Mouse (Mus musculus): ENCODE data around the gene Zfp553.

DNA sequence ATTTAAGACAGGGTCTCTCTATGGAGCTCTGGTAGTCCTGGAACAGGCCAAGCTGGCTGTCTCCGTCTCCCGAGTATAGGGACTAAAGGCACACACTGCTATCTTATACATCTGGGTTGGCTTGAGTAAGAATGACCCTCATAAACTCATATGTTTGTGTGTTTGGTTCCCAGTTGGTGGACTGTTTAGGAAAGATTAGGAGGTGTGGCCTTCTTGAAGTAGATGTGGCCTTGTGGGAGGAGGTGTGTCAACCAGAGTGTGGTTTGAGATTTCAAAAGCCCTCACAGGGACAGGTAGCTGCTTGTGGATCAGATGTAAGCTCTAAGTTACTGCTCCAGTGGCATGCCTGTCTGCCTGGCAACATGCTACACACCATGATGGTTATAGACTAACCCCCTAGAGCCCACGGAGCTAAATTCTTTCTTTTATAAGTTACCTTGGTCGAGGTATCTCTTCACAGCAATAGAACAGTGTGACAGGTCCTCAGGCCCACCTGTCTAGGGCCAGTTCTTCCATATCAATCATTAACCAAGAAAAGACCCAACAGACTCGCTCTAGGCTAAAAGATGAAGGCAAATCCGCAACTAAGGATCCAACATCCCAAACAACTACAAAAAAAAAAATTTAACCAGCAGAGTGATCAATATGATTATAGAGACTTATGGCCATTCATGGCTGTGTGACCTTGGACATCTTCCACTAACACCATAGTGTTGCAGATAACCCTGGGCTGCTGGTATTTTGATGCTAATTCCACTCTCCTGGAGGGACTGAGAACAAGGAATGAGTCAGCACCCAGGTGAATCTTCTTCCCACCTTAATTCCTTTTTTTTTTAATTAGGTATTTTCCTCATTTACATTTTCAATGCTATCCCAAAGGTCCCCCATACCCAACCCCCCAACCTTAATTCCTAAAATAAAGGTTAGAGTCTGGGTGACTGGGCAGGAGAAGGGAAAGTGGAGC, 9.1 kb upstream of the Zfp553 start:
- TF ChIP-seq CTCF (IDR thresholded peaks at IDR 0.05; ENCODE audit: low read depth, low read length) = no peak
- TF ChIP-seq POLR2A (IDR thresholded peaks at IDR 0.05; ENCODE audit: insufficient read depth, low read length) = no peak
- peak; percentile 70; the same call in 1 of the 2 replicates for TF ChIP-seq EP300 (IDR thresholded peaks at IDR 0.05; ENCODE audit: insufficient read depth, low read depth, low read length)

Data from ES-Bruce4 (cell line).